Mouse (Mus musculus) bone marrow, adult 2 months (tissue): Measurements from ENCODE around the gene Sult2a6.

Source experiments
- CTCF ChIP-seq: fragments of 200-500 bp; IDR thresholded peaks from 2 replicates; pipeline ENCODE4 v1.5.1; 2011; ENCODE audit warnings: low read length, control low read depth; ENCODE audit not compliant: control insufficient read depth, insufficient read depth
- POLR2A ChIP-seq: fragments of 200-500 bp; IDR thresholded peaks from 2 replicates; pipeline ENCODE4 v1.6.1; 2011; ENCODE audit warnings: low read depth, mild to moderate bottlenecking, control low read depth, low read length, borderline replicate concordance; ENCODE audit not compliant: control insufficient read depth

DNA sequence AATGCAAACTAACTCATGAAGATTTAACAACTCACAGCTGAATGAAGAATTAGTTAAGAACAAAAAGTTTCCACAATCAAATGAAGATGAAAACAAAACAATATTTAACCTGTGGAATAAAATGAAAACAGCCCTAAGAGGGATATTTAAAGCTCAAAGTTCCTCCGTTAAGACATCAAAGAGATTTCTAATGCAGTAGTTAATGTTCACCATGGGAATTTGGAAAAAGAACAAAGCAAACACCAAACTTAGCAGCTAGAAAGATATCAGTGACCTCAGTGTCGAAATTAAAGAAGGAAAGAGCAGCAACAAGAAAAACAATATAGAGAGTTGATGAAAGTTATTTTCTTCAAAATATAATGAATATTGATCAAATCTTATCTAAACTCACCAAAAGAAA is 51.3 kb downstream of the Sult2a6 start:
- TF ChIP-seq CTCF (no peak), POLR2A (no peak)
